ENCODE assay signal across 18 mouse cellular contexts in the genomic region with DNA sequence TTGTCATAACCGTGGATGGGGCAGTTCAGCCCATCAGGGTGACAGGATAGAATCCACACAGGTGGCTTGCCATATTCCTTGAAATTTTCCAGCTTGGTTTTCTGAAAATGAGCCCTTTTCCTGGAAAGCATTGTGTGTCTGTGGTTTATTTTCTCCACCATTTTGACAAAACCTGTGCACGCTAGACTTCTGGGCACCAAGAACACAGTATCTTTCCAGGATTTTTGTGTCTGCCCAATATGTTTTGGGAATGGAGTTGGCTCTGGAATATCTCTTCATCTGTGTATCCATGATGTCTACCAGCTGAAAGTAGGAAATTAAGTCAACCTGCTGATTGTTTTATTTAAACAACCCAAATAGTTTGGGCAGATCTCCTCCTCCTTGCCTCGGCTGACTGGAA.
DNase-seq lines count a peak whose midpoint lies in the region; ATAC-seq and TF ChIP-seq lines count a peak whose summit lies in the region.
"Had no signal": no experiment of that assay in that cellular context is flagged by ENCODE, and none has a peak within 500 bp of the region (broad histone marks: within the 10 kb centered on the region; RNA-seq: fewer than 3 reads in every experiment).

No protein-coding gene starts in this region.

- H3K4me1 ChIP-seq in forebrain, postnatal 0 days (ENCODE audit: insufficient read depth) = no peaks in the 10 kb centered on the region
- H3K4me1 ChIP-seq in forebrain, embryonic 12.5 days = no peaks in the 10 kb centered on the region

- H3K4me3 ChIP-seq in forebrain, postnatal 0 days (ENCODE audit: low read depth, low read length) = no peak overlapping the region
- no peak overlapping the region for H3K4me3 ChIP-seq in forebrain, embryonic 12.5 days (replicated peaks)

- H3K4me2 ChIP-seq in forebrain, postnatal 0 days (ENCODE audit: low read depth) = no peak overlapping the region
- H3K4me2 ChIP-seq in forebrain, embryonic 12.5 days = no peak overlapping the region

- H3K9me3 ChIP-seq in forebrain, postnatal 0 days (ENCODE audit: low read length) = no peaks in the 10 kb centered on the region
- no peaks in the 10 kb centered on the region for H3K9me3 ChIP-seq in forebrain, embryonic 12.5 days

- no peaks in the 10 kb centered on the region for H3K36me3 ChIP-seq in forebrain, postnatal 0 days (ENCODE audit: insufficient read depth)
- H3K36me3 ChIP-seq in forebrain, embryonic 12.5 days (replicated peaks) = no peaks in the 10 kb centered on the region
- H3K36me3 ChIP-seq: G1E had no signal

- 76% methylated on average over 3 of the region's 3 CpGs for WGBS in forebrain, postnatal 0 days
- 95% methylated on average over 3 of the region's 3 CpGs for WGBS in forebrain, embryonic 12.5 days

- no peak for TF ChIP-seq CTCF in forebrain, postnatal 0 days (IDR thresholded peaks at IDR 0.05; ENCODE audit: low read depth)

- ATAC-seq in forebrain, postnatal 0 days = peak; percentile 55; the same call in 1 of the 2 replicates
- ATAC-seq in forebrain, embryonic 12.5 days (ENCODE audit: low FRiP score) = no peak
- ATAC-seq: activated CD4-positive, CD25-positive, alpha-beta regulatory T cell, adult 4 months; CD4-positive, CD25-positive, alpha-beta regulatory T cell, adult 4 months; Patski had no signal

- H3K27me3 ChIP-seq in forebrain, postnatal 0 days (ENCODE audit: insufficient read depth, low read length) = no peaks in the 10 kb centered on the region
- no peaks in the 10 kb centered on the region for H3K27me3 ChIP-seq in forebrain, embryonic 12.5 days
- H3K27me3 ChIP-seq: CH12.LX, Patski had no signal

- no peak overlapping the region for H3K9ac ChIP-seq in forebrain, postnatal 0 days
- H3K9ac ChIP-seq in forebrain, embryonic 12.5 days = no peak overlapping the region

- H3K27ac ChIP-seq in forebrain, postnatal 0 days (ENCODE audit: low read depth, low read length) = no peak overlapping the region
- no peak overlapping the region for H3K27ac ChIP-seq in forebrain, embryonic 12.5 days

- DNase-seq in forebrain, postnatal 0 days = peak; percentile 56
- DNase-seq: adrenal gland, adult 2 months; adrenal gland, adult 8-10 months; adrenal gland, postnatal 10 days; adrenal gland, postnatal 14 days; adrenal gland, postnatal 25 days; adrenal gland, postnatal 36 days; B cell, adult 2 months; cerebellum, adult 11 months; cerebellum, adult 11-12 months; cerebellum, adult 18-20 months; cerebellum, adult 2 months had no signal
